Mouse (Mus musculus): ENCODE measurements at regions not wholly inside any gene's neighbourhood (a gene's known extent, or its start where the extent isn't known, plus 50 kb on each side); places are given as distances from the start of the nearest gene placed in this dataset.

- TF ChIP-seq CTCF (conservative IDR thresholded peaks at IDR 0.05 in 1 of 2, IDR thresholded peaks at IDR 0.05 in 1 of 2; ENCODE audit: low read depth in 2 of 2, low read length in 2 of 2) (no peak), USF2 (conservative IDR thresholded peaks at IDR 0.05; ENCODE audit: low read depth, low read length) (no peak), POLR2A (IDR thresholded peaks at IDR 0.05; ENCODE audit: low read depth, low read length) (no peak), MAX (IDR thresholded peaks at IDR 0.05; ENCODE audit: low read length) (no peak), CHD1 (IDR thresholded peaks at IDR 0.05; ENCODE audit: low read depth, low read length) (no peak)
Observed at GRCm38 (mm10) chr1:176655487-176656333, 158.2 kb downstream of the Cep170 start.

Data from CH12.LX (cell line).